Mouse (Mus musculus): ENCODE data around the gene Dph6.

- no peak for TF ChIP-seq CTCF (IDR thresholded peaks at IDR 0.05; ENCODE audit: control insufficient read depth, insufficient read depth, insufficient read length)
- no peak for TF ChIP-seq USF1 (IDR thresholded peaks at IDR 0.05; ENCODE audit: low read depth)
- TF ChIP-seq MAX (IDR thresholded peaks at IDR 0.05): no peak
Measured at GRCm38 (mm10) chr2:114520414-114520813, 134.3 kb downstream of the Dph6 start.

Data from C2C12 (cell line).